Mouse (Mus musculus) MEL (cell line): ENCODE data around the gene Plin1.

ENCODE experiments used
- BHLHE40 ChIP-seq: IDR thresholded peaks from 2 replicates; pipeline ENCODE4 v1.6.1; 2012; ENCODE audit warnings: low read depth, mild to moderate bottlenecking, inconsistent platforms, low read length, improper control_type of control experiment, borderline replicate concordance
- CTCF ChIP-seq, 3 experiments: IDR thresholded peaks in 2 of 3; conservative IDR thresholded peaks in 1 of 3; 2 replicates each; pipeline ENCODE4 v1.5.1; 2011 to 2012; ENCODE audit warnings: low read length in 3 of 3, low read depth in 2 of 3, mild to moderate bottlenecking in 2 of 3, improper control_type of control experiment in 1 of 3, inconsistent platforms in 1 of 3, mixed read lengths in 1 of 3, moderate library complexity in 1 of 3; ENCODE audit not compliant: control insufficient read depth in 1 of 3, insufficient read depth in 1 of 3, poor library complexity in 1 of 3, severe bottlenecking in 1 of 3
- E2F4 ChIP-seq: IDR thresholded peaks from 2 replicates; pipeline ENCODE4 v1.6.1; 2011; ENCODE audit warnings: low read depth, low read length, improper control_type of control experiment, borderline replicate concordance
- ELF1 ChIP-seq: IDR thresholded peaks from 2 replicates; pipeline ENCODE4 v1.6.1; 2014; ENCODE audit warnings: low read depth, mild to moderate bottlenecking, inconsistent platforms, low read length, improper control_type of control experiment, moderate library complexity
- MAX ChIP-seq: IDR thresholded peaks from 2 replicates; pipeline ENCODE4 v1.6.1; 2011; ENCODE audit warnings: low read length, improper control_type of control experiment
- MEF2A ChIP-seq: IDR thresholded peaks from 2 replicates; pipeline ENCODE4 v1.6.1; 2014; ENCODE audit warnings: low read depth, mild to moderate bottlenecking, inconsistent platforms, low read length, improper control_type of control experiment; ENCODE audit not compliant: poor library complexity, insufficient replicate concordance, severe bottlenecking; ENCODE audit errors: extremely low read depth
- MYB ChIP-seq: IDR thresholded peaks from 2 replicates; pipeline ENCODE4 v1.6.1; 2011; ENCODE audit warnings: mild to moderate bottlenecking, low read depth, low read length, improper control_type of control experiment
- MYC ChIP-seq: IDR thresholded peaks from 2 replicates; pipeline ENCODE4 v1.6.1; 2011; ENCODE audit warnings: low read depth, mild to moderate bottlenecking, low read length, improper control_type of control experiment, moderate library complexity
- NRF1 ChIP-seq: IDR thresholded peaks from 2 replicates; pipeline ENCODE4 v1.6.1; 2014; ENCODE audit warnings: low read depth, mild to moderate bottlenecking, inconsistent platforms, low read length, improper control_type of control experiment, moderate library complexity; ENCODE audit not compliant: poor library complexity, insufficient read depth, severe bottlenecking
- POLR2A ChIP-seq, 2 experiments: IDR thresholded peaks; 2 replicates each; pipeline ENCODE4 v1.6.1; 2011 to 2012; ENCODE audit warnings: low read length in 2 of 2, mild to moderate bottlenecking in 2 of 2, control low read depth in 1 of 2, improper control_type of control experiment in 1 of 2, low read depth in 1 of 2, moderate library complexity in 1 of 2; ENCODE audit not compliant: control insufficient read depth in 1 of 2, insufficient read depth in 1 of 2, poor library complexity in 1 of 2
- POLR2AphosphoS2 ChIP-seq: IDR thresholded peaks from 2 replicates; pipeline ENCODE4 v1.6.1; 2011; ENCODE audit warnings: low read length, improper control_type of control experiment
- RAD21 ChIP-seq: IDR thresholded peaks from 2 replicates; pipeline ENCODE4 v1.6.1; 2011; ENCODE audit warnings: mild to moderate bottlenecking, low read depth, low read length, improper control_type of control experiment
- SIN3A ChIP-seq: IDR thresholded peaks from 2 replicates; pipeline ENCODE4 v1.6.1; 2012; ENCODE audit warnings: low read length, improper control_type of control experiment, inconsistent platforms

- TF ChIP-seq BHLHE40: no peak
- no peak for TF ChIP-seq CTCF (IDR thresholded peaks at IDR 0.05 in 2 of 3, conservative IDR thresholded peaks at IDR 0.05 in 1 of 3; ENCODE audit: control insufficient read depth in 1 of 3, insufficient read depth in 1 of 3, low read depth in 2 of 3, low read length in 3 of 3, poor library complexity in 1 of 3, severe bottlenecking in 1 of 3)
- TF ChIP-seq MYC: no peak
- no peak for TF ChIP-seq POLR2AphosphoS2
- no peak for TF ChIP-seq E2F4
- no peak for TF ChIP-seq NRF1
- TF ChIP-seq POLR2A (IDR thresholded peaks at IDR 0.05; ENCODE audit: control insufficient read depth in 1 of 2, insufficient read depth in 1 of 2, low read depth in 1 of 2, low read length in 2 of 2, poor library complexity in 1 of 2): no peak
- no peak for TF ChIP-seq MEF2A
- no peak for TF ChIP-seq ELF1
- no peak for TF ChIP-seq SIN3A
- no peak for TF ChIP-seq MYB
- TF ChIP-seq RAD21: no peak
- no peak for TF ChIP-seq MAX
Observed at GRCm38 (mm10) chr7:79736511-79736910, 3.8 kb upstream of the Plin1 start.
